Mouse (Mus musculus): ENCODE data around the gene Apoh. TPM values are rescaled to one million over a fixed set of nuclear protein-coding genes. Genes with fewer than 3 reads are reported as not detected.

Gene Apoh
- polyA plus RNA-seq, 1 experiment from 2014 or later, result 0.30 TPM

- Histone ChIP-seq H3K9me3 (replicated peaks; ENCODE audit: control insufficient read depth, low read length, poor library complexity, severe bottlenecking) (0 out of 2 replicates have a peak, but pooled peaks cover 6% of the 10 kb centered on the region), H3K27me3 (ENCODE audit: control insufficient read depth, insufficient read depth, low read depth, low read length) (no peaks in the 10 kb centered on the region), H3K9ac (ENCODE audit: low read depth, low read length) (no peak overlapping the region), H3K4me3 (ENCODE audit: low read depth, low read length) (no peak overlapping the region), H3K4me1 (ENCODE audit: control insufficient read depth, insufficient read depth, low read length) (no peaks in the 10 kb centered on the region), H3K27ac (ENCODE audit: low read length) (no peak overlapping the region), H3K36me3 (ENCODE audit: control insufficient read depth, insufficient read depth, low read length) (no peaks in the 10 kb centered on the region), H3K4me2 (ENCODE audit: low read length) (no peak overlapping the region)
- 31% methylated on average over 3 of the region's 3 CpGs for WGBS
- ATAC-seq, result no peak
Observed at GRCm38 (mm10) chr11:108449811-108450210, 106.7 kb downstream of the Apoh start.

GRCm38 (mm10) chr11:108459599-108459998, 116.4 kb downstream of the Apoh start:
- H3K4me2 ChIP-seq (ENCODE audit: low read length), result no peak overlapping the region
- no peaks in the 10 kb centered on the region for H3K27me3 ChIP-seq (ENCODE audit: control insufficient read depth, insufficient read depth, low read depth, low read length)
- no peak overlapping the region for H3K27ac ChIP-seq (ENCODE audit: low read length)
- no peaks in the 10 kb centered on the region for H3K36me3 ChIP-seq (ENCODE audit: control insufficient read depth, insufficient read depth, low read length)
- no peaks in the 10 kb centered on the region for H3K9me3 ChIP-seq (replicated peaks; ENCODE audit: control insufficient read depth, low read length, poor library complexity, severe bottlenecking)
- no peak overlapping the region for H3K9ac ChIP-seq (ENCODE audit: low read depth, low read length)
- 87% methylated on average over 3 of the region's 3 CpGs for WGBS
- no peaks in the 10 kb centered on the region for H3K4me1 ChIP-seq (ENCODE audit: control insufficient read depth, insufficient read depth, low read length)
- no peak for ATAC-seq
- H3K4me3 ChIP-seq (ENCODE audit: low read depth, low read length), result no peak overlapping the region

Other genes with a start within 250 kb of the Apoh start
- gene Prkca, start 574 bp downstream of the Apoh start, polyA plus RNA-seq (2015; fragmentation: Nextera tagmentation; extraction: Ambion mirVana), result 5.1 and 6.5 TPM in 2 replicates
- 28.6 and 31.1 TPM in 2 replicates for gene Cep112, start 81.8 kb downstream of the Apoh start, polyA plus RNA-seq (2015; fragmentation: Nextera tagmentation; extraction: Ambion mirVana)